Mouse (Mus musculus): ENCODE results near the gene Barhl2.

The Barhl2 gene

GRCm38 (mm10) chr5:106457986-106458476, at the start of gene Barhl2:
Gene Barhl2 (minus strand): TSS chr5:106458166.
- DNase-seq (ENCODE audit: low spot score in 2 of 2), result no peak

GRCm38 (mm10) chr5:106506061-106506460, 48.1 kb upstream of the Barhl2 start:
- DNase-seq (ENCODE audit: low spot score in 2 of 2), result no peak

GRCm38 (mm10) chr5:106502684-106503545, 44.9 kb upstream of the Barhl2 start:
- DNase-seq (ENCODE audit: low spot score in 2 of 2), result no peak

GRCm38 (mm10) chr5:106502271-106502670, 44.3 kb upstream of the Barhl2 start:
- DNase-seq (ENCODE audit: low spot score in 2 of 2), result no peak

- DNase-seq (ENCODE audit: low spot score in 2 of 2), result no peak
Observed at GRCm38 (mm10) chr5:106491771-106492170, 33.8 kb upstream of the Barhl2 start.

GRCm38 (mm10) chr5:106472105-106472500, 14.1 kb upstream of the Barhl2 start:
- DNase-seq (ENCODE audit: low spot score in 2 of 2), result no peak

GRCm38 (mm10) chr5:106471235-106472104, 13.5 kb upstream of the Barhl2 start:
- no peak for DNase-seq (ENCODE audit: low spot score in 2 of 2)

GRCm38 (mm10) chr5:106465129-106465790, 7.3 kb upstream of the Barhl2 start:
- no peak for DNase-seq (ENCODE audit: low spot score in 2 of 2)

GRCm38 (mm10) chr5:106464336-106465128, 6.6 kb upstream of the Barhl2 start:
- no peak for DNase-seq (ENCODE audit: low spot score in 2 of 2)

GRCm38 (mm10) chr5:106463661-106464191, 5.8 kb upstream of the Barhl2 start:
- no peak for DNase-seq (ENCODE audit: low spot score in 2 of 2)

GRCm38 (mm10) chr5:106461913-106462312, 3.9 kb upstream of the Barhl2 start:
- DNase-seq (ENCODE audit: low spot score in 2 of 2), result no peak

- DNase-seq (ENCODE audit: low spot score in 2 of 2), result no peak
Observed at GRCm38 (mm10) chr5:106461431-106461830, 3.5 kb upstream of the Barhl2 start.

GRCm38 (mm10) chr5:106460535-106460934, 2.6 kb upstream of the Barhl2 start:
- no peak for DNase-seq (ENCODE audit: low spot score in 2 of 2)

- DNase-seq (ENCODE audit: low spot score in 2 of 2), result no peak
Observed at GRCm38 (mm10) chr5:106460001-106460511, 2.1 kb upstream of the Barhl2 start.

- DNase-seq (ENCODE audit: low spot score in 2 of 2), result no peak
Observed at GRCm38 (mm10) chr5:106459120-106459641, 1.2 kb upstream of the Barhl2 start.

- no peak for DNase-seq (ENCODE audit: low spot score in 2 of 2)
Observed at GRCm38 (mm10) chr5:106458477-106459119, 632 bp upstream of the Barhl2 start.

- DNase-seq (ENCODE audit: low spot score in 2 of 2), result no peak
Observed at GRCm38 (mm10) chr5:106457111-106457925, 648 bp downstream of the Barhl2 start.

GRCm38 (mm10) chr5:106455984-106456383, 2.0 kb downstream of the Barhl2 start:
- no peak for DNase-seq (ENCODE audit: low spot score in 2 of 2)
